Mouse (Mus musculus) spleen, adult 2 months (tissue): Measurements from ENCODE around the gene Cntnap5a.

Experiments
- CTCF ChIP-seq: fragments of 200-500 bp; IDR thresholded peaks from 2 replicates; pipeline ENCODE4 v1.5.1; 2011; ENCODE audit warnings: mild to moderate bottlenecking, inconsistent platforms; ENCODE audit not compliant: insufficient read depth, insufficient read length, insufficient replicate concordance; ENCODE audit errors: extremely low read depth
- POLR2A ChIP-seq: fragments of 200-500 bp; IDR thresholded peaks from 2 replicates; pipeline ENCODE4 v1.6.1; 2011; ENCODE audit warnings: low read depth, low read length, inconsistent platforms

GRCm38 (mm10) chr1:116108381-116108780, 423.8 kb downstream of the Cntnap5a start:
- TF ChIP-seq POLR2A, result no peak
- TF ChIP-seq CTCF, result no peak
